Mouse (Mus musculus) embryonic stem cell, embryonic (primary cell): Measurements from ENCODE around the gene Vwa2.

Experiments
- CTCF ChIA-PET, 4 experiments: fragments of 300-600 bp in 2 of 4; fragments of 350-600 bp in 2 of 4; sonication (Branson Sonifier 250); formaldehyde crosslinking; loops; one replicate each; lab custom pipeline; 2022; ENCODE audit warnings: inconsistent platforms in 2 of 4; lab: Charles Lee
- POLR2A ChIA-PET, 4 experiments: fragments of 300-600 bp in 2 of 4; fragments of 350-600 bp in 2 of 4; sonication (Branson Sonifier 250); formaldehyde crosslinking; loops; one replicate each; lab custom pipeline; 2022; ENCODE audit warnings: antibody characterized with exemption in 4 of 4, inconsistent platforms in 1 of 4; lab: Charles Lee

Gene Vwa2

DNA sequence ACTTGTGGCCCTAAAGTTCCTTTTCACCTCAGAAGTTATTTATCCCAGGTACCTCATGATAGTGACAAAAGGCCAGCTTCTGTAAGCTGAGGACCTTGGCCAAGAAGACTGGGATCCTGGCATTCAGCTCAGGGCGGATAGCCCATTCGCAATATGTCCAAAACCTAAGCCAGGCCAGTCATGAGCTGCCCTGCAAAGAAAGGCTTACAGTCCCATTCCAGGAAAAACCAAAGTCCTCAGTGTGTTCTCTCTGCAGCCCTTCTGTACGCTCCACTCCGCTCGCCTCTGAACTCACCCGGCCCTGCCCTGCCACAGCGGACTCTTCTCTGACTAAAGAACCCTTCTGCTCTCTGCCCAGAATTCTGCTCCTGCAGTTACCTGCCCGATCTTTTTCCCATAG, 62.2 kb downstream of the Vwa2 start:
- ChIA-PET POLR2A (interaction anchor here in 3 of 4 experiments (0.6 to 1.2 kb wide), 4 partner anchors 27 to 634 kb away, joined by 3 to 4 read pairs (median 3); no protein-coding TSS in a partner anchor), CTCF (interaction anchor here in 3 of 4 experiments (0.6 to 2.8 kb wide), 24 partner anchors 9 to 735 kb away, joined by 3 to 14 read pairs (median 4); partner anchors contain the start of genes Afap1l2 (in 2 of the 3) and Tdrd1 (in 1 of the 3))

DNA sequence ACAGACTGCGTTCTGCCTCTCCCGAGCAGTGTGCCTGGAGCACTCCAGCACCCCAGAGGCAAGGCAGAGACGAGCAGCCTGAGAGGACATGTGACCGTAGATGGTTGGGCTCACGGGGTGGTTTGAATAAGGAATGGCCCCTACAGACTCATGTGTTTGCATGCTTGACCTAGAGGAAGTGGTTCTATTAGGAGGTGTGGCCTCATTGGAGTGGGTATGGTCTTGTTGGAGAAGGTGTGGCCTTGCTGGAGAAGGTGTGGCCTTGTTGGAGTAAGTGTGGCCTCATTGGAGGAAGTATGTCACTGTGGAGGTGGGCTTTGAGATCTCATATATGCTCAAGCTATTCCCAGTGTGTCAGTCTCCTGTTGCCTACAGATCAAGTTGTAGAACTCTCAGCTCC, 63.9 kb downstream of the Vwa2 start:
- POLR2A ChIA-PET: interaction anchor here in 2 of 4 experiments (0.7 to 1.2 kb wide), 2 partner anchors 424 to 473 kb away, joined by 3 to 4 read pairs; no protein-coding TSS in a partner anchor
- CTCF ChIA-PET: interaction anchor here in 2 of 4 experiments (1.3 to 1.7 kb wide), 2 partner anchors 30 to 94 kb away, joined by 3 to 4 read pairs; no protein-coding TSS in a partner anchor

DNA sequence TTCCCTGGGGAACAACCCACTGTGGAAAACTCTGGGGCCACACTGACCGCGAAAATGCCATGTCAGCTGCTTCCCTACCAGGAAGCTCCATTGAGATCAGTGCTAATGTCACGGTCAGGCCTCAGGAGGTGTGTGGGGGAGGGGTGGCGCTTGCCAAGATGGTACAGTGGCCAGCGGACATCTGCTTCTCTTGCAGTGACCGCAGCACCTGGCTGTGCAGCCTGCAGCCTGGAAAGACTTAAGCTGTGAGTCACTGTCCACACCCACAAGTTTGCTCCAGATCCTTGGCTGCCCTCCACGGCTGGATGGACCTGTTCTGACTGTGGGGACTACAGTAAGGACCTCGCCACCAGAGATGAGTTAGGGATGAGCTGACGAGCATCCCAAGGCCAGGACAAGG, 65.8 kb downstream of the Vwa2 start:
- POLR2A ChIA-PET: no interaction called here
- CTCF ChIA-PET: interaction anchor here in 2 of 4 experiments (0.6 to 1.7 kb wide), 2 partner anchors 92 to 464 kb away, joined by 4 read pairs; no protein-coding TSS in a partner anchor

DNA sequence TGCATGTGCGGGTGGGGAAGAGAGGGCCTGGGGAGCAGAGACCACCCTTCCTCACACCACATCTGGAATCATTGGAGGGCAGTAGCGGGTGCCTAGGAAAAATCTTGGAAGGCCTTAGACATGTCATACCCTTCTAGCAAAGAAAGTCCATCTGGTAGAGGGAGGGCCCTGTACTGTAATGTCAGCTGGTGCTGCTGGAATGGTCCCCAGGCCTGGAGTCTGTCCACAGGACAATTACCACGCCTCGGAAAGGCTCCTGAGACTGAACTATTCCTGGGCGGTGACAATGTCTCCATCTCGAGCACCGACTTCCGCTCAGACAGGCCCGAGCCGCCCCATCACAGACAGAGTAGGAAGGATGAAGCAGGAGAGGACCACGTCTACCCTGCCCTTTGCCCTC, 66.5 kb downstream of the Vwa2 start:
- POLR2A ChIA-PET: no interaction called here
- CTCF ChIA-PET: no interaction called here

DNA sequence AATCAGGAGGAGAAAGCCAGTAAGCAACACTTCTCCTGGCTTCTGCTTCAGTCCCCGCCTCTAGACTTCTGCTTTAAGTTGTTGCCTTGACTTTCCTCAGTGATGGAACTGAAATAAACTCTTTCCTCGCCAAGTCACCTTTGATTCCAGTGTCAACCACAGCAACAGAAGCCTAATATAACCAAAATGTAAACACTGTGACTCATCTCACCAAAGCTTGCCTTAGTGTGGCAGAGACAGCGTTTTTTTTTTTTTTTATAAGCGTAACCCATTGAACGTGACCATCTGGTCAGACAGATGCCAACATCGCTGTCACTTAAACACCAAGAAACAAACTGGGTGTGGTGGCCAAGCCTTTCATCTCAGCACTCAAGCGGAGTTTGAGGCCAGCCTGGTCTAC, 68.2 kb downstream of the Vwa2 start:
- POLR2A ChIA-PET: no interaction called here

DNA sequence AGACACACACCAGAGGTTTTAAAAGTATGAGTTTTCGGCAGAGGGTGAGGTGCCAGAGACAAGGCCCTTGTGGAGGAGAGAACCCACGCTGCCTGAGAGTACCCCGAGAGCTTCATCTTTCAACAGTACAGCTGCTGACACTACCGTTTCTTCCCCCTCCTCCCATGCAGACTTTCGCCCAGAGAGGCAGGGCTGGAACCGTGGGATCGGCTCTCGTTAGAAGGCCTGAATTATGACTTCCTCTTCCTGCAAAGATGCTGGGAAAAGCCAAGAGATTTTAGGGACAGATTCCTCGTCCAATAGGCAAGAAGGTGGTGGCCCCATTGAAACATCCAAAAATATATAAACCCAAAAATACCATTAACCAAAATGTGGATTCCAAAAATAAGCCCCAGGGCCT, 70.2 kb downstream of the Vwa2 start:
- POLR2A ChIA-PET: no interaction called here
- CTCF ChIA-PET: interaction anchor here in 3 of 4 experiments (0.6 to 1.9 kb wide), 5 partner anchors 8 to 105 kb away, joined by 3 to 8 read pairs (median 3); no protein-coding TSS in a partner anchor

More for the DNA sequence above, 68.2 kb downstream of the Vwa2 start:
- CTCF ChIA-PET: interaction anchor here in 2 of 4 experiments (0.6 kb wide), 2 partner anchors 34 to 80 kb away, joined by 3 read pairs; no protein-coding TSS in a partner anchor

DNA sequence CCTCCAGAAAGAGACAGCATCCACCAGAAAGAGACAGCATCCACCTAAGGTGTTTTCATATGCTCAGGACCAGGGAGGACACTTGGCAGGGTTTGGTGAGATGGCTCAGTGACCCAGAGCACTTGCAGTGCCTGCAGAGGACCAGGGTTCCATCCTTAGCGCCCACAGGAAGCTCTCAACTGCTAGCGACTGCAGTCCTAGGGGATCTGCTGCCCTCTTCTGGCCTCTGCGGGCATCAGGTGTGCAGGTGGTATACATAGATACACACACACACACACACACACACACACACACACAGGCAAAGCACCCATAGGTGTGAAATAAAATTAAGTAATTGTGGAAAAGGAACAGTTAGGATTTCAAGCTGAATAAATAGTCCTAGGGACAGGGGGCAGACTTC, 70.8 kb downstream of the Vwa2 start:
- POLR2A ChIA-PET: no interaction called here
- CTCF ChIA-PET: interaction anchor here in 3 of 4 experiments (0.6 to 1.9 kb wide), 5 partner anchors 8 to 105 kb away, joined by 3 to 8 read pairs (median 3); no protein-coding TSS in a partner anchor

DNA sequence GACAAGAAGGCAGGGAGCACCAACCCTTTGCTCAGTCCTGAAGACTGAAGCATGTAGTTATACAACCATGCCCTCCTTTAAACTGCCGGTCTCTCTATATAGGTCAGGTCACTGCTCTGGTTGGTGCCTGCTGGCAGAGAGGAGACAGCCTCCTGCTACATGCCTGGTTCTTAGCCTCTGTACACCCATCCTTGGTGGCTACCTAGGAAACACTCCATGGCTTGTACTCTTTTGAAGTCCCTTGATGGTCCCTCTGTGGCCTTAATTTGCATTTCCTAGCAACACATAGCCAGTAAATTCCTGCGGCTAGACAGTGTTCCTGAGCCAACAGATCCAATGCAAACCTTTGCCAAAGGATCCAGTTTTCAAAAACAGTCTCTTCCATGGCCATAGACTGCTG, 71.6 kb downstream of the Vwa2 start:
- ChIA-PET POLR2A (interaction anchor here in 1 of 4 experiments (0.8 kb wide), 1 partner anchor 10 kb away, joined by 5 read pairs; no protein-coding TSS in a partner anchor), CTCF (interaction anchor here in 2 of 4 experiments (0.7 to 1.9 kb wide), 2 partner anchors 9 to 10 kb away, joined by 3 to 8 read pairs; no protein-coding TSS in a partner anchor)

DNA sequence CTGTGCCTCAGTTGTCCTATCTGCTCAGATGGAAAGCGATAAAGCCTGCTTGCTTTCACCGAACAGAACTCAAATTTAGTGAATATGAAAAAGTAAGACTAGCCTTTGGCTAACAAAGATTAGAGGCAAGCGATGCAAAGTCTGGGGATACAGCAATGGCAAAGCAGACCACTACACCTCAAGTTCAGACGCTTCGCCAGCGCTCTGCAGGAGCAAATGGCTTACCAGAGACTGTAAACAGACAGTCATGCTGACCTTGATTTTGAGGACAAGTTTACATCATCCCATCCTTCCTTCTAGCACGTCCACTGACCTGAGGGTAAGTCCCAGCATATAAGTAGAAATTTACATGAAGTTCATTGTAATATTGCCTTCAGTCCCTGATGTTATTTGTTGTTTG, 72.2 kb downstream of the Vwa2 start:
- CTCF ChIA-PET: no interaction called here
- POLR2A ChIA-PET: interaction anchor here in 1 of 4 experiments (0.8 kb wide), 1 partner anchor 9 kb away, joined by 5 read pairs; no protein-coding TSS in a partner anchor

DNA sequence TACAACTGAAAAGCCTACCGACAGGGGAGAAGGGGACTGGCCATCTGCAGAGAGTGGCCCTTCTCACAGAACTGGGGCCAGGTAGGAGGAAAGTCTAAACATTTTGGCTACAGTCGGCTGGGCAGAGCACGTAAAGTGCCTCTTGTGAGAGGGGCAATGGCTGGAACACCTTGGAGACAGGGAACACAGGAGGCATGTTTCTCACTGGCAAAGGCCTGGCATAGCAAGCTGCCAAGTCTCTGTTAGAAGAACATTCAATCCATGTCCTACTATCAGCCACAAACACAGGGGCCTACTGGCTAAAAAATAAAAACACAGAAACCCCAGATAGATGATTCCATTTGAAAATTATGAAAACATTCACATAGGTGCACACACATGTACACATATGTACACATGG, 72.7 kb downstream of the Vwa2 start:
- CTCF ChIA-PET: no interaction called here
- POLR2A ChIA-PET: no interaction called here

DNA sequence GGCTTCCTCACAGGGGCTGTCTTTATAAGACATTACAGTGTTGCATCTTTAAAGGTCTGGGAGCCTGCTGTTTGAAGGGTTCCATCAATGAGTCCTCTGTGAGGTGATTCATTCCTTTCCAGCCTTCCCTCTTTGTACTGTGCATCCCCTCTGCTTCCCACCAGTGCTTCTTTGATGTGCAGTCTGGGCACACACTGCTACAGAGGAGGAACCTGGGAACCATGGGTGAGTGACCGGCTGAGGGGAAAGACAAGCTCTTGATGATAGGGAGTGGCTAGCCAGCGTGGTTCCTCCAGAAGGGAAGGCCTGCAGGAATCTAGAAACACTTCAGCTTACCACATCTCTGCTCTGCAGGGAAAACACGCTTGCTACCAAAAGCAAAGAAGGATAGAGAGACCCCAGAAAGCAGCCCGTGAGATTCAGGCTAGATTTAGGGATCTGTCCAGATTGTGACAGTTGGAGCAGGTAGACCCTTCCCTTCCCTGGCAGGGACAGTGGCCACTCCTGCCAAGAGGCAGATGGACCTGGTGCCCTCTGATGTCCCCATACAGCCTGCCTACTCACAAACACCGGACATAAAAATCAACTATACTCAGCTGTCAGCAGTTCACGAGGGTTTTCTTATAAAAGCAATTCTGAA, 74.0 kb downstream of the Vwa2 start:
- ChIA-PET POLR2A (no interaction called here), CTCF (no interaction called here)

DNA sequence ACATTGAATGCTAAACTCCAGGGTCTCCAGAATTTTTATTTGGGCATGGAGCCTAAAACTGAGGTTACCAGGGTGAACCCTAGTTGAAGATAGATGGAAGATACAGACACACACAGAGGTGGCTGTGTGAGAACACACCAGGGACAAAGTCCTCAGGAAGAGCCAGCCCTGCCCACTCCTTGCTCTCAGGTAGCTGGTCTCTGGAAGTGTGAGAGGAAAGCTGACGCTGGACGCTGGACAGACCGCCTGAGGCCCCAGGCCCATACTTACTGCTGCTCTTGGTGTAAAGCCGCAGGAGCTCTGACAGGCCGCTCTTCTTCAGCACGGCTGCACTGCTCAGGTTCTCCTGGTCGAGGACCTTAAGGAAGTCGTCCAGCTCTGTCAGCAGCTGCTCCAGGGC, 75.8 kb downstream of the Vwa2 start:
- CTCF ChIA-PET: interaction anchor here in 1 of 4 experiments (2.0 kb wide), 1 partner anchor 14 kb away, joined by 4 read pairs; no protein-coding TSS in a partner anchor

DNA sequence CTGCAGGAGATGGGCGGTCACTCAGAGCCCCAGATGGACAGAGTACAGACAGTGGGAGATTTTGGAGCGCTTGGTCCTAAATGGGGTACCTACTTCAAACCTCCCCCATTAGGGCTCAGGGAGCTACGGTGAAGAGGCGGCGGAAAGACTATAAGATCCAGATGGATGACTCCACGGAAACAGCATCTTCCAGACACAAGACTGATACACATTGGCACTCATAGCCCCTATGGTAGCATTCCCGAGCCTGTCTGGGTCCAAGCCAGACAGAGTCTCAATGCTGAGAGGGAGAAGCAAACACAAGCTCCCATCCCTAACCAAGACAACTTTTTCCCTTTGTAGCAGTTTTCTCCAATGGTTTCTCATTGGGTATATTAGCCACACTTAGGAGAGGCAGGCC, 76.8 kb downstream of the Vwa2 start:
- ChIA-PET CTCF (interaction anchor here in 1 of 4 experiments (2.0 kb wide), 1 partner anchor 15 kb away, joined by 4 read pairs; no protein-coding TSS in a partner anchor), POLR2A (no interaction called here)

More for the DNA sequence above, 75.8 kb downstream of the Vwa2 start:
- POLR2A ChIA-PET: interaction anchor here in 2 of 4 experiments (0.6 kb wide), 2 partner anchors 12 to 613 kb away, joined by 4 to 5 read pairs; no protein-coding TSS in a partner anchor

DNA sequence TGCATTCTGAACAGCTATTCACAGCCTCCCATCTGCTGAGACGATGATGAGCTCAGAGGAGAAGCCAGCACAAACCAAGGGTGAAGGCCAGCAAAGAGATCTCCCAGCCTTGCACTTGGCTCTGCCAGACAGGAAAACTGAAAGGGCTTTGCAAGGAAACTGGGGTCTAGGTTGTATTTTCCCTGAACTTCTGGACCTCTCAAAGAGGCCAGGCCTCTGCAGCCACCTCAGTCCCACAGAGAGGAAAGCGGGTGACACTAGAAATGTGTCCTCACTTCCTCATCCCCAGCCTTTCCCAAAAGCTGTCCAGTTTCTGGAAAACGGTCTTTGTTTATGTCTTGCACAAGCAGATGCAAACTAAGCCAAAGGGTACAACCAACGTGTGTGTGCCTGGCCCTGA, 79.8 kb downstream of the Vwa2 start:
- ChIA-PET POLR2A (no interaction called here), CTCF (no interaction called here)

DNA sequence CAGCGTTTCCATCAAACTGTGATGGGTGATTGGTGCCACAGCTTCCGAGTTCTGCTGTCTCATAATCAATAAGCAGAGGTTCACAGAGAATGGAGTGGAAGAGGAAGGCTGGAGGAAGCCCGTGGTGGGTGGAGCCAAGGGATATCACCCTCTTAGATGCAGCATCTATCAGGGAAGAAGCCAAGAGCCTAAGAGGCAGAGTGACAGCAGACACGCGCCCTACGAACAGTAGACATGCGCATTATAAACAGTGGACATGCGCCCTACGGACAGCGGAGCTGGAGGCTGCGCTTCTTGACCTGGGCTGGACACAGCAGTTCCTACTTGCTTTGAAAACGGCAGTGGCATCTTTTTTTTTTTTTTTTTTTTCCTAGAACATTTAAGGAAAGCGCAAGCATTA, 80.8 kb downstream of the Vwa2 start:
- CTCF ChIA-PET: no interaction called here
- POLR2A ChIA-PET: interaction anchor here in 2 of 4 experiments (0.5 to 0.7 kb wide), 3 partner anchors 9 to 136 kb away, joined by 4 to 7 read pairs (median 5); no protein-coding TSS in a partner anchor

DNA sequence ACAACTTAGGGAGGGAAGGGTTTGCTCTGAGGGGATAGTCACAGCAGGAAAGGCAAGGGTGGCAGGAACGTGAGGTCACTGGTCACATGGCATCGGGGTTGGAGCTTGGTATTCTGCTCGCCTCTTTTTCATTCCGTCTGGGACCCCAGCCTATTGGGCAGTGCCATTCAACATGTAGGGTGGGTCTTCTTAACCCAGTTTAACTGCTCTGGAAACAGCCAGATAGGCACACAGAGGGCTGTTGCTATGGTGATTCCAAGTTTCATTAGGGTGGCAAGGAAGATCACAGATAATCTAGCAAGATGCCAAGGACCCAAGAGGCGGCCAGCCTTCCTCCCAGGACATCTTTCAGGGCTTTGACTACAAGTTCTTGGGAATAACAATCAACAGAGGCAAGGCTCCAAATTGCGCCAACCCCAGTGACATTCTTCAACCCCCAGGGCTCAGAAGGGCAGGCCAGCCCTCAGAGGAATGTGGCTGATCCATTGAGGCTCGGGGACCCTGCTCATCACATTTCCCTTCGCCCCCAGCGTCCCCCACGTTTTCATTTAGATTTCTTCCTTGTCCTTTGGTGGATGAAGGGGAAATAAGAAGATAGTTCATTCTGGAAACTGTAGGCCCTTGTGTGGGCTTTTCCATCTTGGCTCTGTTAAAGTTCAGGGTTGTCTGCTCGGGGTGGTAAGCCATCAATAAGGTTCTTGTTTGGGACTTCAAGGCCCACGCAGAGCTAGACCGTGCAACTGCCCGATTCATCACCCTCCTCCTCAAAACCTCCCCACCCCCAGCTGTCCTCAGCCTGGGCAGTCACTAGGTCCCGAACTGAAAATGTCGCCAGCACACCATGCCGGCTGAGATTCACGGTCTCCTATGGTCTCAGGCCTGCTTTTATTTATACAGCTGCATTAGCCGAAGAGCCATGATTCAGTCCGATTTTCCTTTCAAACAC, 81.8 kb downstream of the Vwa2 start:
- POLR2A ChIA-PET: interaction anchor here in 2 of 4 experiments (0.5 to 0.7 kb wide), 3 partner anchors 10 to 135 kb away, joined by 4 to 7 read pairs (median 5); no protein-coding TSS in a partner anchor
- CTCF ChIA-PET: no interaction called here

DNA sequence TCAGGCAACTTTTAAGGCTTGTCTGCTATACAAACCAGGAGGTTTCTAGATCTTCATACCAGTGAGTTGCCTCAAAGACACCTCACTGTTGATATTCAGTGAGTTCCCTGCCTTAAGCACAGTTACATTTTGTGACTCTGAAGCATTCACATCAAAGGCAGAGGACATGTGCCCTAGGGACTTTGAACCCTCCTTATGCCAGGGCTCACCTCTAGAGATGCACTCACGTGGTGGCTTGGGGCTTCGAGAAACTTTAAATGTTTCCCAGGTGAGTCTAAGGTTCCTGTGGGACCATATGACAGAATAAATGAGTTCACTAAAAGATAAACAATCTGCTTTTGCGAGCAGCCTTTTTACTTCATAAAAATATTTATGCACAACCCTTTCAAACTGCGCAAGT, 84.0 kb downstream of the Vwa2 start:
- ChIA-PET CTCF (no interaction called here), POLR2A (no interaction called here)

DNA sequence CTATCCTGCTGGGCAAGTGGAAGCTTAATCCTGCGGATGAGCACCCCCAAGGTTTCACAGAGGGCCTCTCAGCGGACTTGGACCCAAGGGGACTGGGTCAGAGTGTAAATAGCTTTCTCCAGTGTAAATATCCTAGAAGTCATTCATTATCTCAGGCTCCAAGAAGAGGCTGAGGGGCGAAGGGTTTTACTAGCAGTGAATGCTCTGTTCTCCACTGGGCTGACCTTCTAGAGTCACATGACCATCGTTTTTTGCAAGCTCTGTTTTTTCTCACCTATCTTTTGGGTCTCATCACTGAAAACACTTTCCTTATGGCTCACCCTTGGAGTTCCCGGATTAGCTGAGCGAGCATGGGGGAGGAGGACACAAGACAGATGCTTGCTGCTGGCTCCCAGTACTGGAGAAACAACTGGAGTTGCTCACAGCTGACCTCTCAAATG, 84.6 kb downstream of the Vwa2 start:
- CTCF ChIA-PET: no interaction called here

DNA sequence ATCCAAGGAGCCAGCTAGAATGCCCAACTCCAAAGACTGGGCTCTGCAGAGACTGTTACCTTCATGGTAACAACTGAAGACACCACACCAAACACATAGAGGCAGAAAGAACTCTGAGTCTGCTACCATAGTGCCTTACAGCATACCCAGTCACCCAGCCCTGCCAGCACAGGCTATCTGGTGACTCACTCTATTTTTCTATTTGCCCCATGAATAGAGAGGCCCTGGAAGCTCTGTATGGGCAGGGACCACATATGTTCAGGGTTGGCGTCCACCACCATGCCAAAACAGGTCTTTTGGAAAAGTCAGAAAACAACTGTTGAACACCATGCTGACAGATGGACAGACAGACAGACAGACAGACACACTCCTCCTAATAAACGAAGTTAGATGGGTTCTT, 85.0 kb downstream of the Vwa2 start:
- ChIA-PET POLR2A (no interaction called here), CTCF (no interaction called here)

More for the DNA sequence above, 84.6 kb downstream of the Vwa2 start:
- POLR2A ChIA-PET: no interaction called here
